ENCODE assay signal across 8 mouse cellular contexts in genomic region chr11:120548786-120549167, GRCm38 (mm10). TPM values are rescaled to one million over a fixed set of nuclear protein-coding genes. Genes with fewer than 3 reads are reported as not detected.
DNase-seq lines count a peak whose midpoint lies in the region; ATAC-seq and TF ChIP-seq lines count a peak whose summit lies in the region.

No protein-coding gene starts in this region.

- no peak for TF ChIP-seq CTCF in lung, adult 2 months (IDR thresholded peaks at IDR 0.05; ENCODE audit: insufficient read depth, low read length)

- H3K9me3 ChIP-seq in embryonic facial prominence, embryonic 15.5 days (replicated peaks) = no peaks in the 10 kb centered on the region
- no peaks in the 10 kb centered on the region for H3K9me3 ChIP-seq in intestine, embryonic 16.5 days (ENCODE audit: control insufficient read depth, low read length)
- no peaks in the 10 kb centered on the region for H3K9me3 ChIP-seq in neural tube, embryonic 14.5 days (ENCODE audit: control insufficient read depth, low read length)

- no peak for DNase-seq in lung, adult 2 months
- no peak for DNase-seq in lung, postnatal 36 days
- DNase-seq in cerebellum, adult 11 months = no peak
- no peak for DNase-seq in embryo, embryonic 9.5 days (ENCODE audit: extremely low spot score)
- no peak for DNase-seq in gastrocnemius, postnatal 14 days

- H3K9ac ChIP-seq in embryonic facial prominence, embryonic 15.5 days = peak overlapping the region; percentile 99
- peak overlapping the region; percentile 98 for H3K9ac ChIP-seq in intestine, embryonic 16.5 days (ENCODE audit: low read depth, low read length)
- H3K9ac ChIP-seq in neural tube, embryonic 14.5 days (replicated peaks; ENCODE audit: low read depth, low read length) = peak overlapping the region; percentile 96

- intact Hi-C loops in gastrocnemius, postnatal 14 days (cut with DNase I; ENCODE audit: low total_unique reads) = no loop called here

- H3K27me3 ChIP-seq in embryonic facial prominence, embryonic 15.5 days = no peaks in the 10 kb centered on the region
- H3K27me3 ChIP-seq in intestine, embryonic 16.5 days (replicated peaks; ENCODE audit: control insufficient read depth, insufficient read depth, low read length) = no peaks in the 10 kb centered on the region
- no peaks in the 10 kb centered on the region for H3K27me3 ChIP-seq in neural tube, embryonic 14.5 days (ENCODE audit: control insufficient read depth, insufficient read depth, low read length)

- peak overlapping the region; percentile 90 for H3K4me3 ChIP-seq in lung, adult 2 months (replicated peaks; ENCODE audit: extremely low read depth, low read depth, low read length)
- peak overlapping the region; percentile 92 for H3K4me3 ChIP-seq in embryonic facial prominence, embryonic 15.5 days (replicated peaks)
- peak overlapping the region; percentile 86 for H3K4me3 ChIP-seq in intestine, embryonic 16.5 days (ENCODE audit: low read length)
- H3K4me3 ChIP-seq in neural tube, embryonic 14.5 days (ENCODE audit: low read depth, low read length) = peak overlapping the region; percentile 96

- H3K4me2 ChIP-seq in embryonic facial prominence, embryonic 15.5 days (replicated peaks) = peak overlapping the region; percentile 77
- peak overlapping the region; percentile 91 for H3K4me2 ChIP-seq in intestine, embryonic 16.5 days (ENCODE audit: low read depth, low read length)
- H3K4me2 ChIP-seq in neural tube, embryonic 14.5 days (ENCODE audit: low read depth, low read length) = peak overlapping the region; percentile 93

- H3K27ac ChIP-seq in embryonic facial prominence, embryonic 15.5 days (replicated peaks) = peak overlapping the region; percentile 93
- H3K27ac ChIP-seq in intestine, embryonic 16.5 days (ENCODE audit: low read length) = peak overlapping the region; percentile 98
- H3K27ac ChIP-seq in neural tube, embryonic 14.5 days (ENCODE audit: low read depth, low read length) = peak overlapping the region; percentile 86

- ATAC-seq in embryonic facial prominence, embryonic 15.5 days (ENCODE audit: insufficient number of reproducible peaks, low FRiP score, low TSS enrichment, low read depth) = no peak
- ATAC-seq in intestine, embryonic 16.5 days = 0 out of 2 replicates have a peak, but pooled peaks have one; percentile 0
- ATAC-seq in neural tube, embryonic 14.5 days (ENCODE audit: low read depth) = no peak

- H3K36me3 ChIP-seq in embryonic facial prominence, embryonic 15.5 days = peaks cover 17% of the 10 kb centered on the region
- H3K36me3 ChIP-seq in intestine, embryonic 16.5 days (ENCODE audit: control insufficient read depth, insufficient read depth, low read length) = 0 out of 2 replicates have a peak, but pooled peaks cover 7% of the 10 kb centered on the region
- peaks cover 6% of the 10 kb centered on the region for H3K36me3 ChIP-seq in neural tube, embryonic 14.5 days (ENCODE audit: control insufficient read depth, insufficient read depth, low read length)

- TF ChIP-seq POLR2A in lung, adult 2 months (IDR thresholded peaks at IDR 0.05; ENCODE audit: borderline replicate concordance, extremely low read depth, low read depth, low read length) = no peak

- WGBS in lung, adult 2 months = 4% methylated on average over 7 of the region's 7 CpGs
- WGBS in embryonic facial prominence, embryonic 15.5 days = 17% methylated on average over 7 of the region's 7 CpGs
- 16% methylated on average over 7 of the region's 7 CpGs for WGBS in intestine, embryonic 16.5 days
- WGBS in neural tube, embryonic 14.5 days = 30% methylated on average over 7 of the region's 7 CpGs

- H3K4me1 ChIP-seq in lung, adult 2 months (ENCODE audit: control insufficient read depth, insufficient read depth, low read length) = peaks cover 17% of the 10 kb centered on the region
- peaks cover 31% of the 10 kb centered on the region for H3K4me1 ChIP-seq in embryonic facial prominence, embryonic 15.5 days
- peaks cover 29% of the 10 kb centered on the region for H3K4me1 ChIP-seq in intestine, embryonic 16.5 days (ENCODE audit: control insufficient read depth, insufficient read depth, low read length)
- peaks cover 17% of the 10 kb centered on the region for H3K4me1 ChIP-seq in neural tube, embryonic 14.5 days (ENCODE audit: control insufficient read depth, insufficient read depth, low read length)

RNA-seq across cellular contexts. Expression of gene Mcrip1, which starts 0.8 kb away (rescaled TPM):
- 133 and 168 TPM in 2 replicates for polyA plus RNA-seq in lung, adult 2 months (2012; rRNA removed)
- 235 and 237 TPM in 2 replicates for polyA plus RNA-seq in embryonic facial prominence, embryonic 15.5 days (2015; fragmentation: Nextera tagmentation; extraction: Ambion mirVana)
- 119 and 129 TPM in 2 replicates for polyA plus RNA-seq in intestine, embryonic 16.5 days (2015; fragmentation: Nextera tagmentation; extraction: Ambion mirVana)
- polyA plus RNA-seq in neural tube, embryonic 14.5 days (2014; fragmentation: Nextera tagmentation; extraction: Ambion mirVana) = 248 and 267 TPM in 2 replicates
- total RNA-seq in gastrocnemius, postnatal 14 days (2021) = 10 to 100 TPM; 31.1 to 33.3 TPM

RNA-seq across cellular contexts. Expression of gene Ppp1r27, which starts 2.2 kb away (rescaled TPM):
- polyA plus RNA-seq in lung, adult 2 months (2012; rRNA removed) = 3.3 TPM in 1 of 2 replicates, not detected in the other
- polyA plus RNA-seq in embryonic facial prominence, embryonic 15.5 days (2015; fragmentation: Nextera tagmentation; extraction: Ambion mirVana) = 1.8 and 2.3 TPM in 2 replicates
- 0.37 TPM in 1 of 2 replicates, not detected in the other for polyA plus RNA-seq in intestine, embryonic 16.5 days (2015; fragmentation: Nextera tagmentation; extraction: Ambion mirVana)
- polyA plus RNA-seq in neural tube, embryonic 14.5 days (2014; fragmentation: Nextera tagmentation; extraction: Ambion mirVana) = not detected in 2 replicates
- 100 to 1,000 TPM; 159 to 234 TPM for total RNA-seq in gastrocnemius, postnatal 14 days (2021)

RNA-seq across cellular contexts. Expression of gene Gcgr, which starts 18.3 kb away (rescaled TPM):
- 0.86 and 1.0 TPM in 2 replicates for polyA plus RNA-seq in lung, adult 2 months (2012; rRNA removed)
- 0.60 TPM in 2 replicates for polyA plus RNA-seq in embryonic facial prominence, embryonic 15.5 days (2015; fragmentation: Nextera tagmentation; extraction: Ambion mirVana)
- polyA plus RNA-seq in intestine, embryonic 16.5 days (2015; fragmentation: Nextera tagmentation; extraction: Ambion mirVana) = 0.76 TPM in 2 replicates
- 0.19 and 0.22 TPM in 2 replicates for polyA plus RNA-seq in neural tube, embryonic 14.5 days (2014; fragmentation: Nextera tagmentation; extraction: Ambion mirVana)
- total RNA-seq in gastrocnemius, postnatal 14 days (2021) = under 1 TPM in 1 of 2 experiments, not detected in 1; 0.38 TPM

RNA-seq across cellular contexts. Expression of gene P4hb, which starts 24.3 kb away (rescaled TPM):
- 192 and 254 TPM in 2 replicates for polyA plus RNA-seq in lung, adult 2 months (2012; rRNA removed)
- polyA plus RNA-seq in embryonic facial prominence, embryonic 15.5 days (2015; fragmentation: Nextera tagmentation; extraction: Ambion mirVana) = 831 and 838 TPM in 2 replicates
- 1,365 and 1,538 TPM in 2 replicates for polyA plus RNA-seq in intestine, embryonic 16.5 days (2015; fragmentation: Nextera tagmentation; extraction: Ambion mirVana)
- polyA plus RNA-seq in neural tube, embryonic 14.5 days (2014; fragmentation: Nextera tagmentation; extraction: Ambion mirVana) = 248 and 330 TPM in 2 replicates
- total RNA-seq in gastrocnemius, postnatal 14 days (2021) = 100 to 1,000 TPM; 264 to 301 TPM

RNA-seq across cellular contexts. Expression of gene Arhgdia, which starts 32.6 kb away (rescaled TPM):
- 890 and 923 TPM in 2 replicates for polyA plus RNA-seq in lung, adult 2 months (2012; rRNA removed)
- 593 and 594 TPM in 2 replicates for polyA plus RNA-seq in embryonic facial prominence, embryonic 15.5 days (2015; fragmentation: Nextera tagmentation; extraction: Ambion mirVana)
- 626 and 641 TPM in 2 replicates for polyA plus RNA-seq in intestine, embryonic 16.5 days (2015; fragmentation: Nextera tagmentation; extraction: Ambion mirVana)
- polyA plus RNA-seq in neural tube, embryonic 14.5 days (2014; fragmentation: Nextera tagmentation; extraction: Ambion mirVana) = 419 and 479 TPM in 2 replicates
- 100 to 1,000 TPM; 118 to 144 TPM for total RNA-seq in gastrocnemius, postnatal 14 days (2021)
